Mouse (Mus musculus) T-helper 2 cell (primary cell): Measurements from ENCODE around the gene Ager.

Experiments
- in situ Hi-C: fragments of 300-600 bp; cut with MboI, MseI; formaldehyde crosslinking; loops from one replicate; pipeline ENCODE4 v1.15.1; 2025; ENCODE audit warnings: high pct_unique_total_duplicates

The Ager gene

DNA sequence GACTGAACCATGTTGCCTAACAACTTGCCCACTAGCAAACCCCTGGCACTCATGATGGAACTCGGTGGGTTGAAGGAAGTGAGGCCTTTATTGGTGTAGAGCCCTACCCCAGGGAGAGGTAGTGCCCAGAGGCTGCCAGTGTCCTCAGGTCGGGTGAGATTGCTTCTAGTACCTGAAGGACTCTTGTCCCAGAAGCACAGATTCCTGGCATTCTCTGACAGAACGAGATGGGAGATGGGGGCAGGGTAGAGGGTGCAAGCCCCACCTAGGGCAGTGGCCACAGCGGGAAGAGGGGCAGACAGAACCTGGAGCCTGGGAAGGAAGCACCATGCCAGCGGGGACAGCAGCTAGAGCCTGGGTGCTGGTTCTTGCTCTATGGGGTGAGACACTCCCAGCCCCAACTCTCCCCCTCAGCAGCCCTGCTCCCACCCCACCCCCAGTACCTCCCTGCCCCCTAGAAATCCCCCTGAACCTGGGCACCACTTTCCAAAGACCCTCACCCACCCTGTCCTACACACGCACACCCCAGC lies at the start of gene Ager:
Gene Ager (plus strand): TSS at position 297 of the 530 bp plus-strand sequence.
- in situ Hi-C loops, result no loop called here

DNA sequence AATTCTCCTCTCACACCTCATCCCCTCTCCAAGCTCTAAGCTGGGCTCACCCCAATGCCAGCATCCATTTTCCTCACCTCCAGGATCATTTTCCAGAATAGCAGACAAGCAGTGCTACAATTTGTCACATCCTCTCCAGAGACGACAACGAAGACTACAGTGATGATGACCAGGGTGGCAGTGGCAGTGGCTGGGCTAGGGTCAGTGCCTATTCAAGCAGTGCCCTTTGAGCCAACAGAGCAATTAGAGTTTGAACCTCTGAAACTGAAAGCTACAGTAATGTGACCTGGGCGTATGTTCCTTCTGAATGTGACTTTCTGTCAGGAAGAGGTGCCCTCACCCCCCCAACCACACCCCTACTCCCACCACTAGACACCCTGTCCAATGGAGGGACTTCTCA lies 48.5 kb upstream of the Ager start:
- in situ Hi-C loops, result no loop called here

GRCm38 (mm10) chr17:34549843-34550242 lies 47.8 kb upstream of the Ager start:
- in situ Hi-C loops, result no loop called here

DNA sequence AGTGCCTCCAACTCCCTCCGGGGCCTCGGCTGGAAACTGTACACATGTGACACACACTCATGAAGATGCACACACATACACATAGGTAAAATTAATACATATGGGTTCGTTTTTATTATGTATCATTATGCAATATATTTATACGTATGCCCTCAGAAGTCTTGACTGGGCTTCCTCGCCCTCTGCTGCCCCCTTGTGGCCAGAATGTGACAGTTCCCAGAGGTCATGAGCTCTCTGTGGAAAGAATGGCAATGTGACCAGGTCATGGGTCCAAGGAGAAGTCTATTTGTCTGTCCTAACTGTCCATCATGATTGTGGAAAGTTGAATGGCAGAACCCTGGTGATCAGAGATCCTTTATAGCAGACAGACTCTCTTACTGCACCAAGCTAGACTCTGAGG lies 42.2 kb upstream of the Ager start:
- in situ Hi-C loops, result no loop called here

DNA sequence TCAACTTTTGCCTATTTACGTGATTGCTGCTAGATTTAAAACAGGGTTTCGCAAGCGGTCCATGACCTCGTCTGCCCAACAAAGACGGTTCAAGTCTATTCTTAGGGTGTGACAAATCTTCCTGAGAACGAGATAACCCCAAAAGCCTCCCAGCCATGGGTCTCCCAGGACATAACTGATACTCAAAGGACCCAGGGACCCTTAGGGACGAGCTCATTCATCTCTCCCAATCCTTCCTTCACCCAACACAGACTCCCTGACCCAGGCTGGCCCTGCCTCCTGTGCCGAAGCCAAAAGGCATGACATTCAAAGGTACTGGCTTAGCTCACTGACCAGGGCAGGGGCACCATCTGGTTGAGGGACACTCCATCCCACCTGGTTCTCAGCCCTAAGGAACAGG lies 41.3 kb upstream of the Ager start:
- in situ Hi-C loops, result no loop called here

- in situ Hi-C loops, result no loop called here
Measured at GRCm38 (mm10) chr17:34557411-34557810, 40.3 kb upstream of the Ager start.

DNA sequence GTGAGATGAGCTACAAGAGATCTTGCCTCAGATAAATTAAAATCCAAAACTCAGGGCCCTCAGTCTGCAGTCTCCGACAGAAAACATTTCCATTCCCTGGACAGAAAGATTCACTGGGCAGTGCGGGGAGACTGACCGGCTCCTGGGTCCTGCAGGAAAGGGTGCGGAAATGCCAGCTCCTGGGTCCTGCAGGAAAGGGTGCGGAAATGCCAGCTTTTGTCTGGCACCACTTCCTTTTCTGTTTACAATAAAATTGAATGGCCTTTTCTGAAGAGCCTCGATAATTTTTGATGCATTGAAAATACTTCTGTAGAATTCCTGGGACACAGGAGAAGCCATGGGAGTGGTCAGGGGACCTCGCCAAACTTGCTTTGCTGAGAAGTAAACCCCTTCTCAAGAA lies 38.5 kb upstream of the Ager start:
- in situ Hi-C loops, result no loop called here

DNA sequence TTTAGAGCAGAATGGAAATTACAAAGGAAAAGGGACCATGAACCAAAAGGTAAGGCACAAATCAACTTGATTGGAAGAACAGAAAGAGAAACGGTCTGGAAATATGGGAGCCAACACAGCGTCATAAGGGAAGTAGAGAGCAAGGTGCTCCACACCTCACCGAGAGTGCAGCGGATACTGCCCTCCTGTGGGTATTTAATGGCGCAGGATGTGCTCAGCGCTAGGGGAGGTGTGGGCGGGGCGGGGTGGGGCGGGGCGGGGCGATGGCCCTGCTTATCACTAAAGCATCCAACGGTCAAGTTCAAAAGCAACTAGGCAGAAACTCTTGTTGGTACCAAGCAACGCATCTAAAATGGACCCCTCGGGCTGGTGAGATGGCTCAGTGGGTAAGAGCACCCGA lies 37.8 kb upstream of the Ager start:
- in situ Hi-C loops, result no loop called here

GRCm38 (mm10) chr17:34560438-34560837 lies 37.2 kb upstream of the Ager start:
- in situ Hi-C loops, result no loop called here

GRCm38 (mm10) chr17:34561200-34561599 lies 36.5 kb upstream of the Ager start:
- in situ Hi-C loops, result no loop called here

- in situ Hi-C loops, result no loop called here
Measured at GRCm38 (mm10) chr17:34562595-34562994, 35.1 kb upstream of the Ager start.

DNA sequence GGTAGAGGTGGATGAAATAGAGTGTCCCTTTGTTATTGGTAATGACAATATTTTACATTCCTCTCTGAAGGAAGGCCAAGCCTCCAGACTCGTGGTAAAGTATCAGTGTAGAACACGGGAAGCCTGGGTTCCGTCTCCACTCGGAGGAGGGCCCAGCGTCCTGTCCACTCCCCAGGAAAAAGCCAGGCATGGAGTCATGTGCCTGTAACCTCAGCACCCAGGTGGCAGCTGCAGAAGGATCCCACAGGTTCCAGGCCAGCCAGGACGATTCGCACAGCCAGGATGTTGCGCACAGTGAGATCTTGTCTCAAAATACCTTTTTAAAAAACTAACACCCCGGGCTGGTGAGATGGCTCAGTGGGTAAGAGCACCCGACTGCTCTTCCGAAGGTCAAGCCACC lies 34.3 kb upstream of the Ager start:
- in situ Hi-C loops, result no loop called here

- in situ Hi-C loops, result no loop called here
Measured at GRCm38 (mm10) chr17:34564003-34564421, 33.6 kb upstream of the Ager start, which contains the start of gene Notch4. Notch4 (plus strand) TSS chr17:34564268.

DNA sequence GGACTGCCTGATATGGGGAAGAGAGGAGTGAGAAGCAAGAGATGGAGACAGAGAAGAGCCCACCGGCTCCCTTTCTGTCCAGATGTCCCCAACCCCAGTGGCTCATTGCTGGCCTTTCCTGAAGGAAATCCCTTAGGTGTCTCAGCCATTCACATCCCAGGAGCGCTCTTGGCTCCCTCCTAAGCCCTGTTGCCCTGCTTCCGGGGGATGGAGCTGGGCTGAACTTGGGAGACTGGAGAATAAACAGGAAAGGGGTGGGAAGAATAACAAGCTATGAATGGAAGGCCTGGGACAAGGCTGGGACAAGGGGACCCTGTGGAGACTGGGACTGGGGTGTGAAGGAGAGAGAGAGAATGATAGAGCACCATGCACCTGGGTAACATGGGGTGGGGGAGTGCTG lies 32.9 kb upstream of the Ager start:
- in situ Hi-C loops, result loop anchor here (5.0 kb wide), 1 partner anchor 122 kb away; no protein-coding TSS in a partner anchor

GRCm38 (mm10) chr17:34567311-34567710 lies 30.4 kb upstream of the Ager start:
- in situ Hi-C loops, result loop anchor here (5.0 kb wide), 1 partner anchor 125 kb away; no protein-coding TSS in a partner anchor

DNA sequence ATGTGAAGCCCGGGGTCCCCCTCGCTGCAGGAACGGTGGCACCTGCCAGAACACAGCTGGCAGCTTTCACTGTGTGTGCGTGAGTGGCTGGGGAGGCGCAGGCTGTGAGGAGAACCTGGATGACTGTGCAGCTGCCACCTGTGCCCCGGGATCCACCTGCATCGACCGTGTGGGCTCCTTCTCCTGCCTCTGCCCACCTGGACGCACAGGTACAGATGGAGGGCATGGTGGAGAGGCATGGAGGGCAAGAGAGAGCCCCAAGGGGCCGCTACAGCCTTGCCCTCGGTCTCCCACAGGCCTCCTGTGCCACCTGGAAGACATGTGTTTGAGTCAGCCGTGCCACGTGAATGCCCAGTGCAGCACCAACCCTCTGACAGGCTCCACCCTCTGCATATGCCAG lies 29.2 kb upstream of the Ager start:
- in situ Hi-C loops, result loop anchor here (5.0 kb wide), 1 partner anchor 126 kb away; no protein-coding TSS in a partner anchor

DNA sequence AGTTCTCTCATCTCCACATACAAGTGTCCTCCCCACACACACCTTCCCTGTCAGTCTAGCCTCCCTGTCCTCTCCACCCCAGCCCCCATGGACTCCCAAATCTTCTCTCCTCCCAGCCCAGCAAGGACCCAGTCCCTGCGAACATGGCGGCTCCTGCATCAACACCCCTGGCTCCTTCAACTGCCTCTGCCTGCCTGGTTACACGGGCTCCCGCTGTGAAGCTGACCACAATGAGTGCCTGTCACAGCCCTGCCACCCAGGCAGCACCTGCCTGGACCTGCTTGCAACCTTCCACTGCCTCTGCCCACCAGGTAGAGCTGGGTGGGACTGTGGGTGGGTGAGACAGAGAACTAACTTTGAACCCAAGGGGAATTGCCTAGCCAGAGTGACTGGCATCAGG lies 27.7 kb upstream of the Ager start:
- in situ Hi-C loops, result loop anchor here (5.0 kb wide), 1 partner anchor 128 kb away; no protein-coding TSS in a partner anchor

DNA sequence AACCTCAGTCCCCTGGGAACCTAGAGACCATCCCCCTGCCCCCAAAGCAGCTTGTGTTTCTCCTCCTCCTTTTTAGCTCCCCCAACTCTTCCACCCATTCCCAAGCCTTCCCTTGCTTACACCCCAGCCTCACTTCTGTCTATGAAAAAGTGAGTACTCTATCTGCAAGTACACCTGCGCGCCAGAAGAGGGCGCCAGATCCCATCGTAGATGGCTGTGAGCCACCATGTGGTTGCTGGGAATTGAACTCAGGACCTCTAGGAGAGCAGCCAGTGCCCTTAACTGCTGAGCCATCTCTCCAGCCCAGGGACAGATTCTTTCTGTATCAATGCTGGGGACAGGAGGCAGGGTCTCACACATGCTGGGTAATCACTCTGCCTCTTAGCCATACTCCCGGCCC lies 25.8 kb upstream of the Ager start:
- in situ Hi-C loops, result no loop called here

GRCm38 (mm10) chr17:34572361-34572760 lies 25.3 kb upstream of the Ager start:
- in situ Hi-C loops, result no loop called here

DNA sequence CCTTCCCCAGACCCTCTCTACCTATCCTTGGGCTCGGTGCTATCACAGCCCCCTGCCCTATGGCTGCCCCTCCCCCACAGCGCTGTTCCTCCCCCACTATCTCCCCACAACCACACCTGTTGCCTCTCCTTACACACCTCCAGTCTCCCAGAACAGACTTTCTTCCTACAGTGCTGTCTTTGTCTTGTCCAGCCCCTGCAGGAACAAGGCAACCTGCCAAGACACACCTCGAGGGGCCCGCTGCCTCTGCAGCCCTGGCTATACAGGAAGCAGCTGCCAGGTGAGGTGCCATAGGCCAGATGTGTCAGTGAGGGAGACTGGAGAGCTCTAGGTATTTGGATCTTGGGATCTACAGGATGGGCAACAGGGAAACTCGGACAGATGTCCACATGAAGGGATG lies 21.1 kb upstream of the Ager start:
- in situ Hi-C loops, result no loop called here

DNA sequence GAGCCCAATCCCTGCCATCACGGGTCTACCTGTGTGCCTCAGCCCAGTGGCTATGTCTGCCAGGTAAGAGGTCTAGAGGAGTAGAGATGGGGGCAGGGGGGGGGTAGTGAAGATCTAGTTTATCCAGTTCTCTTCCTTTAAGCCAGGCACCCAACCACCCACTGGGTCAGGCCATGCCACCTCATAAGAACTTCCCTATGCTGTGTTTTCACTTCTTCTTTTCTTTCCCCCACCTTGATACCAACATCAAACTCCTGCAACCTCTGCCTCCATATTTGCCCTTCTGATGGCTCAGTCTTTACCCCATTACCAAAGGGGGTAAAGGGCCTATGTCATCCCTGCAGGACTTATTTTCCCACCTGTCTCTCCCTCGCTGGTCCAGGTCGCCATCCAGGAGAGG lies 19.6 kb upstream of the Ager start:
- in situ Hi-C loops, result no loop called here

- in situ Hi-C loops, result no loop called here
Measured at GRCm38 (mm10) chr17:34582528-34582927, 15.1 kb upstream of the Ager start.

GRCm38 (mm10) chr17:34583397-34583796 lies 14.3 kb upstream of the Ager start:
- in situ Hi-C loops, result no loop called here

DNA sequence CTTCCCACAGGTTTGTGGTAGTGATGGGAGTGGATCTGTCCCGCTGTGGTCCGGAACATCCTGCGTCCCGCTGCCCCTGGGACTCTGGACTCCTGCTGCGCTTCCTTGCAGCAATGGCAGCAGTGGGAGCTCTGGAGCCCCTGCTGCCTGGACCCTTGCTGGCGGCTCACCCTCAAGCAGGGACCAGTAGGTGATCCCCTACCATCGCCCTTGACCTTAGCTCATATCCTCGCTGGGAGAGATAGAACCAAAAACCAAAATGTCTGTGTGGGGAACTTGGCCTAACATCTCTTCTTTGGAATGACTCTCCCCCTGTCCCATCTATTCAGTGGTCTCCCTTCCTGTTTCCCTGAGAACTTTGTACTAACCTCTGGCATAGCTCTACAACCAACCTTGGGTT lies 13.8 kb upstream of the Ager start:
- in situ Hi-C loops, result no loop called here
